Mouse (Mus musculus): Measurements from ENCODE around the gene Dennd4b. TPM values are rescaled to one million over a fixed set of nuclear protein-coding genes. Genes with fewer than 3 reads are reported as not detected.
"Not testable (repeated sequence)": the region's sequence is repeated elsewhere in the genome, so short reads cannot be mapped to it uniquely, and the experiment has no call there.

Gene Dennd4b
- total RNA-seq (2021) = 10 to 100 TPM; 33.4 to 37.2 TPM
- long read RNA-seq, experiment 1, full-length matches to known transcripts = 5 of 46 reads
- long read RNA-seq, experiment 1, partial matches to known transcripts = 34 of 46 reads
- long read RNA-seq, experiment 1, other reads (novel, unspliced or antisense) = 7 of 46 reads
- long read RNA-seq, experiment 2, full-length matches to known transcripts = 2 of 23 reads
- long read RNA-seq, experiment 2, partial matches to known transcripts = 12 of 23 reads
- long read RNA-seq, experiment 2, other reads (novel, unspliced or antisense) = 9 of 23 reads

DNA sequence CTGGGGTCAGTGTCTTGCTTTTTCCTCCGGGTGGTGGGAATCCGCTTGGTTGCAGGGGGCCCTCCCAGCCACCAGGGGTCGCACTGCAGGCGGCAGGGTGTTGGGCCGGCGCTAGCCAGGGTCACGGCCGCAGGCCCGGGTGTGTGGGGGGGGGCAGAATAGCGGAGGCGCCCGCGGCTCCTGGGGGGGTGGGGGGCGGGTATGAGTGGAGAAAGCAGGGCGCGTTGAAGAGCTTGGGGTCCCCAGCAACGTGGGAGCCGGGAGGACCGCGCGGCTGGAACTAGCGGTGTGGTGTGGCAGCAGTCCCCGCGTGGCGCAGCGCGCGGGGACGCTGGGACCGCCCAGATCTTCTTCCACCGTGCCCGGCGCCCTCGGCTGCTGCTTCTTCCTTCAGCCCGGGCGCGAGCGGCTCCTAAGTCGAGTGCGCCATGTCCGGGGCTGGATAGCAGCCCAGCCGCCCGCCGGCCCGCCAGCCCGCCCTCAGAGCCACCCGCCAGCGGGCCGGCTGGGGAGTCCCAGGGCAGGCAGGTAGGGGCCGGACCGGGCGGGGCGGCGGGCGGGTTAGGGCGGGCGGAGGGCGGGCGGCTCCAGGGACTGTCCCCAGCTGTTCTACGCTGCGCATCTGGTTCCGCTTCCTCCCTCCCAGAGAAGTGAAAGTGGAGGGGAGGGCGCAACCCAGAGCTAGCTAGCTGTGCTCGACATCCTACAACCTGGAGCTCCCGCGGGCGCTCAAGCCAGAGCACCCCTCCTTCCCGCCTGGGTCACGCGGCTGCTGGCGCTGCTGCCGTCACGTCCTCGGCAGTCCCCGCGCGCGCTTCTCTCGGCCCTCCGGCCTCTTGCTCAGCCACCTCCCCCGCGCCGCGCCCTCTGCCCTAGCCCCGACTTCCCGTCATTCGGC lies at the start of gene Dennd4b:
Gene Dennd4b (plus strand): TSS at position 152 of the 898 bp plus-strand sequence.
- peak; percentile 87 to 95 for DNase-seq (ENCODE audit: low spot score in 2 of 2)

DNA sequence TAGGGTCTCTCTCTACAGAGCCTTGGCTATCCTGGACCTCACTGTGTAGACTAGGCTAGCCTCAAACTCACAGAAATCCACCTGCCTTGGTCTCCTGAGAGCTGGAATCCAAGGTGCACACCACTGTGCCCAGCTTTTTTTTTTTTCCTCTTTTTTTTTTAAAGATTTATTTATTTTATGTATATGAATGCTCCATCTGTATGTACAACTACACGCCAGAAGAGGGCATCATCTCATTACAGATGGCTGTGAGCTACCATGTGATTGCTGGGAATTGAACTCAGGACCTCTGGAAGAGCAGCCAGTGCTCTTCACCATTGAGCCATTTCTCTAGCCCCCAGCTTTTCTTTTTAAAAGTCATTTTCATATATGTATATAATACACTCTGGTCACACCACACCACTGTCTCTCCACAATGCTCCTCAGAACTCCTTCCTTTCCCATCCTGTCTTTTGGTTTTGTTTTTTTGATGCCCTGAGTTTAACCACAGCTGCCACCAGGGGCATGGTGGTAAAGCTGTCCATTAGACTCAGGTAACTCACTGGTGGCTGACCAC lies 49.1 kb upstream of the Dennd4b start:
- DNase-seq (ENCODE audit: low spot score in 2 of 2) = no peak

GRCm38 (mm10) chr3:90220088-90220487 lies 44.9 kb upstream of the Dennd4b start:
- peak; percentile 28 to 57 for DNase-seq (ENCODE audit: low spot score in 2 of 2)

GRCm38 (mm10) chr3:90220531-90220951 lies 44.4 kb upstream of the Dennd4b start:
- DNase-seq (ENCODE audit: low spot score in 2 of 2) = peak; percentile 16 to 38

- no peak for DNase-seq (ENCODE audit: low spot score in 2 of 2)
Observed at GRCm38 (mm10) chr3:90221123-90221522, 43.9 kb upstream of the Dennd4b start.

- DNase-seq (ENCODE audit: low spot score in 2 of 2) = no peak
Observed at GRCm38 (mm10) chr3:90222455-90222854, 42.5 kb upstream of the Dennd4b start.

DNA sequence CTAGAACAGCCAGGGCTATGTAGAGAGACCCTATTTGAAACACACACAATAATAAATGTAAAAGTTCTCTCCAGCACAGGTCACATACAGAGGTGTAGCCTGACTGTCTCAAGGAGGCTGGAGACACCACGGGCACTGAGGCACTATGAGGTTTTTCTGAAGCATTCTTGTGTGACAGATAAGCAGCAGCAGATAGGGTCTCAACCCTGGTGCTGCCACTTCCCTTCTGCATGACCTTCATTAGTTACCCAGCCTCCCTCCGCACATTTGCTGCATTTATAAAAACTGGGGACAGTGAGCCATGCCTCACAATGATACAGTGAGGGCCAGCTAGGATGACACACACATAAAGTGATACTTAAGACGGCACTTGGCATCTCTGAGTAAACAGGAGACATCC lies 42.0 kb upstream of the Dennd4b start:
- no peak for DNase-seq (ENCODE audit: low spot score in 2 of 2)

GRCm38 (mm10) chr3:90224331-90224730 lies 40.7 kb upstream of the Dennd4b start:
- no peak for DNase-seq (ENCODE audit: low spot score in 2 of 2)

DNA sequence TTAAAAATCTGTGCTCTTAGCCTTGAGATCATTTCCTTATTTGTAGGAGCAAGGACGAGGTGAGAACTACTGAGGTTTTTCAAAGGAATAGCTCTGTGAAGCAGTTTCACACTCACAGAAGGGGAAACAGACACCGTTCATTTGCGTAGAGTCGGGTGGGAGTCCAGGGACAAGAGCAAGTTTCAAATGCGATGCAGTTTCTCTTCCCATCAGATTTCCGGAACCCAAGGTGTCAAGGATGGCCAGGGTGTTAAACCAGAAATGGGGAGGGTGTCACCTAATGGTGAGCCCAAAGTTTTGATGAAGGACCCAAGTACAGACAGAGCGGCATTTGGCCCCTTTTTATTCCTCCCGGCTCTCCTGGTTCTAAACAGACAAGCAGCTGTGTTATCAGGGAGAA lies 33.9 kb upstream of the Dennd4b start:
- no peak for DNase-seq (ENCODE audit: low spot score in 2 of 2)

DNA sequence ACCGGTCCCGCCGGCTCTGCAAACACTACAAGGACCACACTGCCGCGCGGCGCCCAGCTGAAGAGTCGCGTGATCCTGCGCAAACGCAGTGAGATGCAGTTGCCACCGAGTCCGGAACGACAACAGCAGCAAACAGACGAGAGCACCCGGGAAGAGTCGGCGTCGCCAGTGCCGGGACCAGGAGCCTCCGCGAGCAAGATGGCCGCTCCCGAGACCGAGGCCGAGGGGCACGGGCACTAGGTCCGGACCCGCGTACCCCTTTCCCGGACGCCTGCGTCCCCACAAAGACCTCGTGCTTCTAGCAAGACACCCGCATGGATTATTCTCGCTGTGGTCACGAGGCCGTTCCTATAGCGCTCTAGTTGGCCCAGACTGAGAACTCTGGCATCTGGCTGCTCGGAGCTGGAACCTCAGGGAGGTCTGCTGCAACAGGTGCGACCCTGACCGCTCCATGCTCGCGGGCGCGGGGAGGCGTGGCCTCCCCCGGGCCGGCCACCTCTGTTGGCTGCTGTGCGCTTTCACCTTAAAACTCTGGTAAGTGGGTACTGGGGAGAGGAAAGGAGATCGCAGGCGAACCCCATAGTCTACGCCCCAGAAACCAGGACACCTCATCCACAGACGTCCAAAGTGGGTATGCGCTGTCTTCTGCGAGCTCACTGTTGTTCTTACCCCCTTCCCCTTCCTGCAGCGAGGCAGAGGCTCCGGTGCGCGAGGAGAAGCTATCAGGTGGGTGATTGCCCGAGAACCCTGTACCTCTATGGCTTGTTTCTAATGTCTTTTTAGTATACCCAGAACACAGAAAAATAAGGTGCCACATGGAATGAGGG lies 33.3 kb upstream of the Dennd4b start, which contains the start of gene Jtb:
Gene Jtb (plus strand): TSS at position 91 of the 827 bp plus-strand sequence.
- DNase-seq (ENCODE audit: low spot score in 2 of 2) = peak; percentile 94 to 97

DNA sequence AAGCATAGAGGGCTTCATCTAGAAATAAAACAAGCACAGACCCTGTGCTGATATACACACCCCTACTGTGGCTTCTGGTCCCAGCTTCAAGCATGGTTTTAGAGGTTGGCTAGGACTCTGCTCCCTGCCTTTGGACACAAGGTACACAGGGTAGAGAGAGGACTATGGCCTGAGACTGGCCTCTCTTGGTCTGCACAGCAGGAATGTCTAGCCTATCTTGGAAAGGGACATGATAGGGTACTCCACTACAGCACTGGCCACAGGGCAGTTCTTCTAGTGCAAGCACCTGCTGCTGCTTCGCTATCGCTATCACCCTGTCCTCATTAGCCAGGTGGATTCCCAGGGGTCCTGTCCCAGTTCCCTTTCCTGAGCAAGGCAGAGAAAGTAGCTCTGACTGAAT lies 23.7 kb upstream of the Dennd4b start:
- DNase-seq (ENCODE audit: low spot score in 2 of 2) = no peak

DNA sequence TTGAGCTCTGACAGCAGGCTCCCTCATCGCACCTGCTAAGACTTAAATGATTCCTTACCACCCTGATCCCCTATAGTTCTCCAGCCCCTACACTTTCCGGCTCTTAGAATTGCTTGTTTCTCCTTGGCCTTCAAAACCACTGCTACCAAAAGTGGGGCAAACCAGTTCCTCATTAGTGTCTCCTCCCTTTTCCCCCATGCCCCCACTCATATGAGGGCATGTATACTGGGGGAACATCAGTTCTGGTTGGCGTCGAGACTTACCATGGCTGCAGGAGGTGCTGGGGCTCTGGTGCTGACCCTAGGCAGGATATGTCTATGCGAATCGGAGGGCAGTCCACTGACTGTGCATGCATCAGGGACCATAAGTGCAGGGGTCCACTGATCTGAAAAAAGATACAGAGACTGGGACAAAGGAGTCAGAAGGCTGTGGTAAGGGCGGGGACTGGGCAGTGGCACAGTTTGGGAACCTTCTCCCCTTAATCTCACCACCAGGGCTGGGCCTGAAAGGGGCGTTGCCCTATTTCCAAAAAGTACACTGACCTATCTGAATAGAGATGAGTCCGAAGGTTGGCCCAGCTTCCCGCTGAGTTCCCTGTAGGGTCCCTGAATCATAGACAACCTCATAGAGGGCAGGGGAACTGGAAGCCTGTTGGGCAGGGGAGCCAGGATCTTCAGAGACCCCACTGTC lies 23.2 kb upstream of the Dennd4b start:
- DNase-seq (ENCODE audit: low spot score in 2 of 2) = no peak

DNA sequence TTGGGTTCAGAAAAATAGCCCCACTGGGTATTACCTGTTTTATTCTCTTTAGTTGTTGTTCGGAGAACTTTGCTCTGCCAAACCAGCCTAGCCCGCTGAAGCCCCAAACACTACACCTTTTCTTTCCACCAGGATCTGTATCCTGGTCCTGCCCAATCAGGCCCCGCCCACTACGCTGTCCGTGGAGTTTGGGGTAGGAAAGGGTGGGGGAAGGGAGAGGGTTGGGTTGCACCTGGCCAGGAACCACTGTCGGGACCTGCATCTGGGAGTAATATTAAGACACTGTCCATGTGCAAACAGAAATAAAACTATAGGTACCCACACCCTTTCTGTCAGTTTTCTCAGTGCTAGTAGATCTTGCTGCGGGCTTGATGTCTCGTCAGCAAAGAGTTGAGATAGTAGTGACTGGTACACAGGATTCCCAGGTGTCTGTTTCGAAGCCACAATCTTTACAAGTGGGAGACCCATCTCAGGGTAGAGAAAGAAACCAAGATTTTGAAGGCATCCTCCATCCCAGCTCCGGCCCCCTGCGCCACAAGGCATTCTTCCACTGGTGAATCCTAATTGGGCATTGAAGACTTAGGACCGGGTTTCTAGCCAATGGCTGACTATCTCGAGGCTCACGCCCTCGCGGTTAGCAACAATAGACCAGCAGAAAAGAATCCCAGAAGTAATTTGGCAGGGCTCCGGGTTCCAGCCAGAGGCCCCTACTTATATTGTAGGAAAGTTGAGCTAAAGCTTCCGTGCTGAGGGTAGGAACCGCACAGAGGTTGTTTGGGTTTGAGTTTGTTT lies 21.8 kb upstream of the Dennd4b start, which contains the start of gene Creb3l4:
Gene Creb3l4 (minus strand): TSS at position 529 of the 792 bp plus-strand sequence.
- DNase-seq (ENCODE audit: low spot score in 2 of 2) = peak in 1 of 2 experiments; percentile 12

DNA sequence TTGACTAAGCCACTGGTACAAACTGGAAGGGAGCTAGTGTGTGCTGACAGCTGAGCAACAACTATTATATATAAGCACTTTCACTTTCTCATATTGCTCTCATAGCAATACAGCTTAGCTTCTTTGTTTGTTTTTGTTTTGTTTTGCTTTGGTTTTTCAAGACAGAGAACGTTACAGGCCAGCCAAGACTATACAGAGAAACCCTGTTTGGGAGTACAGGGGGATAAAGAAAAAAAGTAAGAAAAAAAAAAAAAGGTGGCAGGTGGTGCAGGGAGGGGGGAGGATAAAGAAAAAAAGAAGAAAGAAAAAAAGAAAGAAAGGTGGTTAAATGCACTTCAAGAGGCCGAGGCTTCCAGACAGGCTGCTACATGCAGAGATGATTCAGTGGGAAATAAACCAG lies 19.6 kb upstream of the Dennd4b start:
- no peak for DNase-seq (ENCODE audit: low spot score in 2 of 2)

DNA sequence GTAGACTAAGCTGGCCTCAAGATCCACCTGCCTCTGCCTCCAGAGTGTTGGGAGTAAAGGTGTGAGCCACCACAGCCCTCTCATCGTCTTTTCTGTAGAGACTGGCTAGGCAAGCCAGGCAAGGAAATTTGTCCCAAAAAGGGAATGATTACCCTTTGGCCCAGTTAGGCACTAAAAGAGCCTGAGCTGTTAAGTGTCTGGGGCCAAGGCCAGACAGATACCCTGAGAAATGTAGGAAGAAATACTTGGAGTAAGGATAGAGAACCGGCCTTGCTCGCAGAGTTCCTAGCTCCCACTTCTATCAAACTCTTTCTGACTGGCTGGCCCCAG lies 17.4 kb upstream of the Dennd4b start:
- DNase-seq (ENCODE audit: low spot score in 2 of 2) = no peak

GRCm38 (mm10) chr3:90247960-90248745 lies 16.8 kb upstream of the Dennd4b start, which contains the start of gene Slc39a1:
Slc39a1 (plus strand) TSS chr3:90248172.
- DNase-seq (ENCODE audit: low spot score in 2 of 2) = peak; percentile 88 to 91

GRCm38 (mm10) chr3:90248746-90249100 lies 16.3 kb upstream of the Dennd4b start:
- no peak for DNase-seq (ENCODE audit: low spot score in 2 of 2)

DNA sequence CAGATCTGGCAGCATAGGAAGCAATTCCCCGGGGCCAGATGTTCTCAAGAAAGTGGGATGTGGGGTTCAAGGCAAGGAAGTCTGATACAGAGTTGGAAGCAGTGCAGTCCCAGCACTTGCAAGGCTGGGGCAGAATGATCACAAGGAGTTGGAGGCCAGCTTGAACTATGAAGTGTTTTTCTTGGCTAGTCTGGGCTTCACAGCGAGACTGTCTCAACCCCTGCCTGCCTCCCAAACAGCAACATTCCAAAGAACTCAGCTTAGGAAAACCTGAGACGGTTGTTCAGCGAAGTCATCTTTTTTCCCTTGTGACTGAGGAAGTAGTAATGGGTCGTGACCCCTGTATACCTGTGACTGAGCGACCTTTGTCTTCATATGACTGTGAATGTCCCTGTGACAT lies 14.2 kb upstream of the Dennd4b start:
- no peak for DNase-seq (ENCODE audit: low spot score in 2 of 2)

GRCm38 (mm10) chr3:90251731-90252226 lies 13.2 kb upstream of the Dennd4b start:
- DNase-seq (ENCODE audit: low spot score in 2 of 2) = not testable (repeated sequence)

Data from left cerebral cortex, adult 18-20 months (tissue).